Mouse (Mus musculus): ENCODE measurements around the gene Zfp248.

Zfp248 gene

GRCm38 (mm10) chr6:118455042-118455631, at the start of gene Zfp248:
Gene Zfp248 (minus strand): TSS chr6:118455528.
- peak; percentile 92 for DNase-seq (ENCODE audit: inconsistent ontology term)

DNA sequence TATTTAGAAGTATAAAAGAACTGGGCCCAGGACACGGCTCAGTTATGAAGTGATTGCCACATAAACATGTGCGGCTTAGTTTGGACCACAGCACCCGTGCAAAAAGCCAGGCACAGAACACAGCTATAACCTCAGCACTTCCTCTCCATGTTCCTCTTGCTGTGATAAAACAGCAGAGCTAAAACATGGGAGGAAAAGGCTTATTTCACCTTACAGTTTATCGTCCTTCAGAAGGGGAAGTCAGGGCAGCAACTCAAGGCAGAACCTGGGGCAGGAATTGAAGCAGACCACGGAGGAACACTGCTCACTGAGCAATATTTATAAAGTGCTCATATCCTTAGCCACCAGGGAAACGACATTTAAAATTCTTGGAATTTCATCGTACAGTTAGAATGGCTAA, 43.7 kb upstream of the Zfp248 start:
- no peak for DNase-seq (ENCODE audit: inconsistent ontology term)

- no peak for DNase-seq (ENCODE audit: inconsistent ontology term)
These were observed 26.8 kb upstream of the Zfp248 start for GRCm38 (mm10) chr6:118482125-118482524.

- peak; percentile 94 for DNase-seq (ENCODE audit: inconsistent ontology term)
These were observed 23.8 kb upstream of the Zfp248 start, which contains the start of gene Zfp9 for GRCm38 (mm10) chr6:118478957-118479708. Gene Zfp9 (minus strand): TSS chr6:118479320.

GRCm38 (mm10) chr6:118477875-118478785, 22.8 kb upstream of the Zfp248 start:
- DNase-seq (ENCODE audit: inconsistent ontology term) = peak; percentile 47

DNA sequence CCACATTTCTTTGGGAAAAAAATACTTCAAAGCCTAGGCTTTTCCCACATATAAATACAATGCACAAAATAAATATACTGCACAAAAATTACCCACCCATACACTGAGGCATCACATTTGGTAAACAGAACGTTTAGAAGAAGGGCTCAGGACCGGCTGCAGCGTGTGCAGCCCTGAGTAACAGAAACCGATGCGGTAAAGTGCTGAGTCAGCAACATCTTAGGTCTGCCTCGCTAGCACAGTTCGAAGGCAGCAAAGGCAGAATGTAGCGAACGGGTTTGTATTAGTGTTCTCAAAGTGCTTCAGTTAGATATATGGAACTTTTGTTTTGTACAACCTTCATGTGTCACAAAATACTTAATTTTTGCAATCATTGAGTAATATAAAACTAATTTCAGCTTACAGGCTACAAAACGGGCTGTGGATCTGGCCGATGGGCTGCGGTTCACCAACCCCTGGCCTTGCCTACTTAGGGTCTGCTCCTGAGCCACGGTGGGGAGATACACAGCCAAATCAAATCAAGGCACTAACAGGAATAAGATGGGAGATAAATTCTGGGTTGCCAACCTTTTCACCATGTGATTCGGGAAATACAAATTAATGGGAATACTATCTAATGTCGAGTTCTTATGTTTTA, 6.9 kb upstream of the Zfp248 start:
- DNase-seq (ENCODE audit: inconsistent ontology term) = no peak

GRCm38 (mm10) chr6:118457726-118458125, 2.4 kb upstream of the Zfp248 start:
- DNase-seq (ENCODE audit: inconsistent ontology term) = no peak

DNA sequence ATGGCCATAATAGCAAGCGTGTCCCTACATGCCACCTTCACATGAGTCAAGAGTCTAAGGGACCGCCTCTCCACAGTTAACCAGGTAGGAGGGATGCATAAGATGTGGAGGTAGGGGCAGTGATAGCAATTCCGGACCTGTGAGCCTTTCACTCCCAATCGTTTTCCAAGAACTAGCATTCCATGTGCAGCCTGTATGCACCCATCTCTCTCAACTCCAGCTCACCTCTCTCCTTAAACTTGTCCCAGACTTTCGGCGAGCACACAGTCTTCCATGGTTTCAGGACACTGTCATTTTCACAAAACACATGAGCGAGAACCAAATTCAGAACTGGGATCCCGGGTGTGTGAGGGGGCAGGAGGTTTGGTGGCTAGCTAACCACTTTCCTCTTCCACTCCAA, 876 bp downstream of the Zfp248 start:
- DNase-seq (ENCODE audit: inconsistent ontology term) = no peak

DNA sequence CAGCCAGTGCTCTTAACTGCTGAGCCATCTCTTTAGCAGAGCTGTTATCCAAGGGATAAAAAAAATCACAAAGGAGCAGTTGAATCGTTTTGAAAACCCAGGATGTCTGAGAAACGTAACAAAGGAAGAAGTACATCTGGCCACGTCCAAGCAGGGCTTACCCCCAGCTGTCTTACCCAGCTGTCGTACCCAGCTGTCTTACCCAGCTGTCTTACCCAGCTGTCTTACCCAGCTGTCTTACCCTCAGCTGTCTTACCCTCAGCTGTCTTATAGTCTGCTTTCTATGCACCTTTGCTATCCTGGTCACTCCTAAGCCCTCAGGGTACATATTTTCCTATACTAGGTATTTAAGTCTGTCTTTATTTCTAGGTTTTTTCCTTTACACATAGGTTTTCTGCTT, 23.8 kb downstream of the Zfp248 start:
- no peak for DNase-seq (ENCODE audit: inconsistent ontology term)

- DNase-seq (ENCODE audit: inconsistent ontology term) = no peak
These were observed 28.7 kb downstream of the Zfp248 start for GRCm38 (mm10) chr6:118426666-118427065.

GRCm38 (mm10) chr6:118419050-118419920, 36.0 kb downstream of the Zfp248 start, which contains the start of gene Bms1:
Gene Bms1 (minus strand): TSS chr6:118419474.
- DNase-seq (ENCODE audit: inconsistent ontology term) = peak; percentile 97

- no peak for DNase-seq (ENCODE audit: inconsistent ontology term)
These were observed 44.9 kb downstream of the Zfp248 start for GRCm38 (mm10) chr6:118410428-118410827.

DNA sequence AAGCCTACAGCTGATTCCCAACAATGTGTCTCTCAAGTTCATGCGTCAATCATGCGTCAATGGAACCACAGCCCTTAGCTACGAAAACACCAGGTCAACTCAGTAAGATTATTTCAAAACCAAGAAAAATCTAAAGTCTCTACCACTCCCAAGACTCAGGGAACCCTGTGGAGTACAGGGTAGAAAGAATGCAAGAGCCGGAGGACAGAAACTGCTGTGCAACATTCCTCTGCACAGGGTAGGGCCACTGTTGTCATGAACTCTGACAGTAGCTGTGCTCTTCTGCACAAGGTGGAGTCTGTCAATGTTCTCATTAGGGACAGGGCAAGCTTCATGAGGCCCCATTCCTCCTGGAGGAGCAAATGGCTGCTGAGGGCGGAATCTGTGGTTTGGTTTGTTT, 46.8 kb downstream of the Zfp248 start:
- DNase-seq (ENCODE audit: inconsistent ontology term) = no peak

GRCm38 (mm10) chr6:118406421-118406820, 48.9 kb downstream of the Zfp248 start:
- peak; percentile 89 for DNase-seq (ENCODE audit: inconsistent ontology term)

DNA sequence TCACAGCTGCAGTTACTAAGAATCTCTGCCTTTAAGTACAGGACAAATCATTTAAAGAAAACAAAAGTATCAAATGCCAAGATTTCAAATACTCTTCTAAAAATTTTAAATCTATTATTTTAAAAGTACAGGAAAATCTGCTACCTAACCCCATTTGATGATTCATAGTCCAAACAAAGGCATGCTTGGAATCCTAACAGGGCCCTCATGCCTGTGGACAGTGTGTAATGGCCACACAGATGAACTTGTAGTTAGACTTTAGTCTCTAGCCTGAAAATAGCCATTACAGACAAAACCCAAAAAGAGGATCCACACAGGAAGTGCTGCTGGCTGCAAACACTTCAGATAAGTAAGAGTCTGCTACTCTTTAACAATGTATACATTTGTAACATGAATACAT, 64.6 kb downstream of the Zfp248 start:
- peak; percentile 60 for DNase-seq (ENCODE audit: inconsistent ontology term)

DNA sequence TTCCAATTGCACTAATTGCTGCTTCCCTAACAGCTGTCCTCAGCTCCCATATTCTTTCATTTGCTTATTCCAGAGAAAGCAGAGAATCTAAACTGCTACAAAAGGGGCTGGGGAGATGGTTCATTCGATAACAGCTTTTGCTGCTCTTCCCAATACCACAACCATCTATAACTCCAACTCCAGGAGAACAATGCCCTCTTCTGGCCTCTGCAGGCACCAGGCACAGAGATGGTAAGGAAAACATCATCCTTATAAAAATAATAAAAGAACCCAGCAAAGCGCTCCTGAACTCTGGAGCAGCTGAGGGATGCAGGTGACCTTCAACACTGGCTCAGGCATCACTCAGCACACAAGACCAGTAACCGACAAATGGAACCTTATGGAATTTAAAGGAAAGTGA, 69.4 kb downstream of the Zfp248 start:
- no peak for DNase-seq (ENCODE audit: inconsistent ontology term)

GRCm38 (mm10) chr6:118381234-118381633, 74.1 kb downstream of the Zfp248 start:
- no peak for DNase-seq (ENCODE audit: inconsistent ontology term)

DNA sequence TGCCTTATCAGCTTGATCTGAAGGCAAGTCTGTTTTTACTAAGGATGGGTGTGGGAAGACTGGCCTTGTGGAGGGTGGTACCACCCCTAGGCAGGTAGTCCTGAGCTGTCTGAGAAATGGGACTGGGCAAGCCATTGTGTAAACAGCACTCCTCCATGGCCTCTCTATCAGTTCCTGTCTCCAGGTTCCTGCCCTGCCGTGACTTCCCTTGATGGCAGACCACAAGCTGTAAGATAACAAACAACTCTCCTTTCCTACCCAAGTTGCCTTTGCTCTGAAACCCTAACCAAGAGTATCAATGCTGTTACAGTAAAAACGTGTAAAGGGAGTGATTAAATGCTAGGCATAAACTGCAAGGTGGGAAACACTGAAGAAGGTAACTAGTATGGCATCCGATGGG, 74.7 kb downstream of the Zfp248 start:
- no peak for DNase-seq (ENCODE audit: inconsistent ontology term)

GRCm38 (mm10) chr6:118379451-118380167, 75.7 kb downstream of the Zfp248 start:
- peak; percentile 20 for DNase-seq (ENCODE audit: inconsistent ontology term)

DNA sequence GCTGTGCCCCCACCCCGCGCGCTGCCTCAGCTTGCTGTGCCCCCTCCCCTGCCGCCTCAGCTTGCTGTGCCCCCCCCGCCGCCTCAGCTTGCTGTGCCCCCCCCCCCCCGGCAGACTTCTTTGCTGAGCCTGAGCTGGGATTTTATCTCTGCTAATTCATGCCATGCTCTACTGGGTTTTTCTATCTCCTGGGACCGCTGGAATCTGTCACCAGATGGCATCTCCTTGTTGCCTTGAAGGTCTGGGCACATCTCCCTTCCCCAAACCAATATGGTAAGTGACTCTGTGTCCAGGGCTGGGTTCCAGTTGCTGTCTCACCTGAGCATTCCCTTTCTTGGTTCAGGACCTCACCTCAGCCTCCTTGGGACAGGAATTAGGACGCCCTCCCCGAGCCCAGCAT, 77.7 kb downstream of the Zfp248 start:
- no peak for DNase-seq (ENCODE audit: inconsistent ontology term)
